Mouse (Mus musculus) layer of hippocampus, adult 9-11 months (tissue): Measurements from ENCODE around the gene Snrk.
"Not testable (repeated sequence)": the region's sequence is repeated elsewhere in the genome, so short reads cannot be mapped to it uniquely, and the experiment has no call there.

Source experiments
- DNase-seq: peaks from one replicate; pipeline ENCODE4 v3.0.0; 2022

Snrk gene

GRCm38 (mm10) chr9:122146124-122146870 lies 29.2 kb downstream of the Snrk start:
- DNase-seq: no peak

DNA sequence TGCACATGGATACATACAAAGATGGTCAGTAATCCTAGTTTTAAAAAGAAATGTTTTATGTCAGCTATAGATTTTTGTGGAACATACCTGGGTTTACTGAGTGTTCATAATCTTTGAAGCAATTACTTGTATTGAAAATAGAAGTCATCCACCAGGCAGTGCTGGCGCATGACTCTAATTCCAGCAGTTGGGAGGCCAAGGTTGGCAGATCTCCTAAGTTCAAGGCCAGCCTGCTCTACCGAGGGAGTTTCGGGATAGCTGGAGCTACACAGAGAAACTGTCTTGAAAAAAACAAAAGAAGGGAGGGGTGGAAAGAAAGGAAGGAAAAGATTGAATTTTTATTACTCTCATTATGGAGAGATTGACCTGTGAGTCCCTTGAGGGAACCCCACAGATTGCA lies 31.3 kb downstream of the Snrk start:
- DNase-seq: no peak

DNA sequence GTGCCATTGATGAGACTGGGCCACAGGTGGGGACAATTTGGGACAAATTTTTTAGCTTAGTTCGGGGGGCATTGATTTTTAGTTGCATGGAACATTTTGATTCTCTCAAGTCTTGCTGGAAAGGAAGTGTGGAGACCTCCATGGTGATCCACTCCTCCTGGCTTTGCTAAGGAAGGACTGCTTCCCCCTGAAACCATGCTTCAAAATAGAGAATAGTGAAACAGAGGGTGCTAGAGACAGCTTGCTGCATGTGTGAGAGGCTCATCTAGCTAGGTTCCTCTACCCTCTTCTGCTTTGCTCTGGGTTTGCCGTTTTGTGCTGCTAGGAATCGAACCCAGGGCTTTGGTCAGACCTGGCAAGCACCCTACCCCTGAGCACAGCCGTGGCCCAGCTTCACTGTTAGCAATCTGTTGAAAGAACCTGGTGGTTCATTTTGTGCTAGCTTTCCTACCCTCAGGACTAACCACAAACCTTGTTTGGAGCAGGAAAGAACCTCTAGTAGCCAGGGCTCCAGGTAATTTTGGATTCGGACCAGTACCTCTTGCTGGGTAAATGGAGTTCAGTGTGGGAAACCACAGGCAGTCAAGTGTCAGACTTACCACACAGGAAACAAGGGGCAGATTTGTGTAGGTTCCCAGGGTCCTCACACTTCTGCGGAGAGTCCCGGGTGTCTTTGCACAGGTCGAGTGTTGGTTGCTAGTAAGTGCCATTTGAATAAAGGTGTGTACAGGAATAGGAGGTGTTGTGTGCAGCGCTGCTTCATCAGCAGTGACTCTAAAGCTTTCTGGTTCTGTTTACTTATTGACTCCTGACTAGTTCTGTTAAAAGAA lies 33.1 kb downstream of the Snrk start:
- no peak for DNase-seq

DNA sequence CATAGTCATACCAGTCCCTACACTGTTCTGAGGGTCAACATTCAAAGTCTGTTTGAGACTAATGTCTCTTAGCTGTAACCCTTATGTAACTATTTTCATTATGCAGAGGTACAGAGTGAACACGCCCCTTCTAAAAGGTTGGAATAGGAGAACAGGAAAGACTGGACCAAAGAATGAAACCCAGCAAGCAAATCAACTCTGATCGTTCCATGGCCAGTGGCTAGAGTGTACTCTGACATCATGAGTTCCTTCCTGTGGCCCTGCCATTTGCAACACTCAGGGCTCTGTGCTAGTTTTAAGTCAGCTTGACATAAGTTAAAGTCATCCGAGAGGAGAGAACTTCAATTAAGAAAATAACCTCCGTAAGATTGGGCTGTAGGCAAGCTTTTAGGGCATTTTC lies 35.0 kb downstream of the Snrk start:
- DNase-seq: no peak

GRCm38 (mm10) chr9:122152501-122152900 lies 35.4 kb downstream of the Snrk start:
- DNase-seq: no peak

GRCm38 (mm10) chr9:122153436-122153835 lies 36.4 kb downstream of the Snrk start:
- no peak for DNase-seq

GRCm38 (mm10) chr9:122155193-122155592 lies 38.1 kb downstream of the Snrk start:
- no peak for DNase-seq

DNA sequence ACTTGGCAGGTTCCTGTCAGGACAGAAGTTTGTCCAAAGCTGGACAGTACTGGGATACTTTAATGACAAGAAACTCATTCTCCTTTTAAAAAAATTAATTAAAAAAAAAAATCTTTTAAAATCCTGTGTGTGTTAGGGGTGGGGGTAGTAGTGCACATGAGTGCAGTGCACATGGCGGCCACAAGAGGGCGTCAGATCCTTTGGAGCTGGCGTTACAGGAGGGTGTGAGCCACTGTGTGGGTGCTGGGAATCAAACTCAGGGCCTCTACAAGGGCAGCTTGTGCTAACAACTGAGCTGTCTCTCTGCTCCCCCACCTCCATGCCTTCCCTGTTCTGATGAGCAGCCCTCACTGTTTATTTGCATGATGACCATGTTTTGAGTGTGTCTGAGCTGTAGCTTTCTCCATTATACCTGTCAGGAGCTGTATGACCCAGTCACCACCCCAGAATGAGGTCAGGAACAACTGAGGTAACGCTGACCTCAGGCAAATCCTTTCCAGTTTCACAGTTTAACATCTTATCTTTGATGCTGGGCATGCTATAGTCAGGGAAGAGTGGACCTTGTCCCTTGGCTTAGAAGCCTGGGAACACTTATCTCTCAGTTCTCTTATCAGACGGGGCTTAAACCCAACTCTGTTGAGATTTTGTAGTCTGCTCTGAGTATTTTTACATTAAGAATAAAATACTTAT lies 39.5 kb downstream of the Snrk start:
- DNase-seq: no peak

- peak; percentile 25 for DNase-seq
Observed at GRCm38 (mm10) chr9:122157079-122157441, 40.0 kb downstream of the Snrk start.

DNA sequence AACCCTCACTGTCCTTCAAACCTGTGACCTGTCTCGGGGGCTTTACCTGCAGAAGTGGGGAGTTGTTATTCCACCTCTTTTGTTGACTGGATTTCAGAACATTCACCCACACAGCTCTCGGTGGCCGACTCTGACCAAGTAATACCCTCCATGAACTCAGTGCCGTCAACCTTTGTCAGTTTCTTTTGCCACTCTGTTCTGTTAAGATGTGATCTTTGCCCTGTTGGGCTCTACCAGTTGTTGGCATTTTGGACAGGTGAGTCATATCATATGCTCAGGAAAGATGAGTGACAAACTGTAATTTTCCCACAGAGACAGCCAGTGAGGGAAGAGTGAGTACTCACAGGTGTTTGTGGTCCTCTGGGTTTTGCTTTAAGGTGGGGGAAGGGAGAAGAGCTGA lies 47.5 kb downstream of the Snrk start:
- DNase-seq: no peak

DNA sequence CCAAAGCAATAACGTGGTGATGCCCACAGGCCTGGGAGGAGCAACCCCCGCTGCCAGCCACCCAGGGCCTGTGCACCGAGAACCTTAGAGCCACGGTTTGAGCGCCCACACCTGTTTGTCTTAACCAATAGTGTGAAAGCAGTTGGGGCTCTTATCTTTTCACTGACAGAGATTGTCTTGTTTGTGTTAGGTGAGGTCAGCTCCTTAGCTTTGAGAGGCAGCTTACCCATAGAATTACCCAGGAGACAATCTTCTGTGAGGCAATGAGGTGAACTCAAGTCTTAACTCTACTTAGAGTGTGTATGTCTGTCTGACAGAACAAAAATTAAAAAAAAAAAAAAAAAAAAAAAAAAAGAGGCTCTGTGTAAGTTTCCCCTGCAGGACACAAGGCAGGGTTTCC lies 50.7 kb downstream of the Snrk start:
- DNase-seq: not testable (repeated sequence)

GRCm38 (mm10) chr9:122169901-122170300 lies 52.8 kb downstream of the Snrk start:
- DNase-seq: no peak

DNA sequence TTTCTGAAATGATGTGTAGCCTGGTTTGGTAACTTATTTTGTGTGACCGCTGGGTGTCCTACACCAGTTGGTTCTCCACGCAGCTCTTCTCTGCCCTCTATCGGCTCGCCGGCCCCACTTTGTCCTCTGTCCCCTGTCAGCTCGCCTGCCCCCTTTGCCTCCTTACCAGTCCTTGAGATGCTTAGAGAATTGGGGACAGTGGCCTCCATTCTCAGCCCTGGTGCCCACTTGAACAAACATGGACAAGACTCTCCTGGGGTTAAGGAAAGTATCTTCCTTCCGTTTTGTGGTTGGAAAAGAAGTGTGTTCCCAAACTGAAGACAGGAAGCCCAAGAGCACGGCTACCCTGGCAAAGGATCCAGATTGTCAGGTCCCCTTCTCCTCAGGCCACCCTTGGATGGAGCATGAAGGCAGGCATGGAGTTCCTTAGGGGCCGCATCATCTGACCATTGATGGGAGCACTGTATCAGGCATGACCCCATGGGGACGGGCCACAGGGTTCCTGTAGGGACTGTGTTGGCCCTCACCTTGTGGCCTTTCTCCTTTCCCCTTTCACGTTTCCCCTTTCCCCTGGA lies 55.6 kb downstream of the Snrk start:
- DNase-seq: no peak

DNA sequence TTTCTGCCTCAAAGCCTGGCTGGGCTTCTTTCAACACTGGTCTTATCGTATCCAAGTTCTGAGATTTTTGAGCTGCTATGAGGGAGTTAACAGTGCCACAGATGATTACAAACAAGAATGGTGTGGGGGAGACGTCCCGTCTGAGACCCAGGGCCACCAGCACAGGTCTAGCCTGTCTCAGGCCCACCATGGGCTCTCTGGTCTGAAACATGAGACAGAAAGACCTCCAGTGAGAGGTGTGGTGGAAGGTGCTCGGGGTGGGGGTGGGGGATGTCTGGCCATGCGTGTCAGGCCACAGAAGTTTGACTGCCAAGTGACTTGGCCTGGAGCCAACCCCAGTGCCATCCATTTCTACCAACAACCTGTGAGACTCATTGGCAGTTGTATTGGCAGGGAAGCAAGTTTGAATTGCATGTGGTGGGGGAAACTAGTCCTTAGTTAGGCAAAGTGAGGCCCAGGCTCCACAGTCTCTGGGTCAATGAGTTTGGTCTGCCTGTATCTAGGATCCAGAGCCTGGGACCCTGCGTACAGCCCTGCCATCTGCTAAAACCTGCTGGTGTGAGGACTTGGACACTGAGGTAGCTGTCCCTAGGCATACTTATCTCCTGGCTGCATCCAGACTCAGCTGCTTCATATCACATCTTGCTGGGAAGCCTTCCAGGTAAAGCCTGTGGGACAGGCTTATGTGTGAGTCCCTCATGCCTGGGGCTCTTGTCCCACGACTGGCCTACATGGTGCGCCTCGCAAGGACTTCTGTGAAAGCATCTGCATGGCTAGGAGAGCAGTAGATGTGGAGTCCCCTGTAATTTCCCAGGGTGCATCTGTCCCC lies 56.6 kb downstream of the Snrk start:
- no peak for DNase-seq

DNA sequence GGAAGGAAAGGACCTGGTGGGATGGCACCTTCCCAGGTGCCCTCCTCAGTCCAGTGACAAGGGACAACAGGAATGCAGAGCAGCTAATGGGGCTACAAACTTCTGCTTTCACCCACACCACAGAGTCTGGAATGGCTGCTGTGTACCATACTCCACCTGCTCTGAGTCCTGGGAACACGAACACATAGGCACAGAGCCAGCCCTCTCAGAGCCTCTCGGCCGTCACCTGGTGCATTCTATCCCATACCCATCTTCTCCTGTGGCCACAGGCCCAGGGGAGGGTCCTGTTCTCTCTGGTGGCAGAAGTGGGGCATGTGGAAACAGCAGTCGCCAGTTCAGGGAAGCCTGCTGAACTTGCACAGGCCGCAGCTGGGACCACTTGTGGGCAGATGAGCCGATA lies 57.7 kb downstream of the Snrk start:
- no peak for DNase-seq

DNA sequence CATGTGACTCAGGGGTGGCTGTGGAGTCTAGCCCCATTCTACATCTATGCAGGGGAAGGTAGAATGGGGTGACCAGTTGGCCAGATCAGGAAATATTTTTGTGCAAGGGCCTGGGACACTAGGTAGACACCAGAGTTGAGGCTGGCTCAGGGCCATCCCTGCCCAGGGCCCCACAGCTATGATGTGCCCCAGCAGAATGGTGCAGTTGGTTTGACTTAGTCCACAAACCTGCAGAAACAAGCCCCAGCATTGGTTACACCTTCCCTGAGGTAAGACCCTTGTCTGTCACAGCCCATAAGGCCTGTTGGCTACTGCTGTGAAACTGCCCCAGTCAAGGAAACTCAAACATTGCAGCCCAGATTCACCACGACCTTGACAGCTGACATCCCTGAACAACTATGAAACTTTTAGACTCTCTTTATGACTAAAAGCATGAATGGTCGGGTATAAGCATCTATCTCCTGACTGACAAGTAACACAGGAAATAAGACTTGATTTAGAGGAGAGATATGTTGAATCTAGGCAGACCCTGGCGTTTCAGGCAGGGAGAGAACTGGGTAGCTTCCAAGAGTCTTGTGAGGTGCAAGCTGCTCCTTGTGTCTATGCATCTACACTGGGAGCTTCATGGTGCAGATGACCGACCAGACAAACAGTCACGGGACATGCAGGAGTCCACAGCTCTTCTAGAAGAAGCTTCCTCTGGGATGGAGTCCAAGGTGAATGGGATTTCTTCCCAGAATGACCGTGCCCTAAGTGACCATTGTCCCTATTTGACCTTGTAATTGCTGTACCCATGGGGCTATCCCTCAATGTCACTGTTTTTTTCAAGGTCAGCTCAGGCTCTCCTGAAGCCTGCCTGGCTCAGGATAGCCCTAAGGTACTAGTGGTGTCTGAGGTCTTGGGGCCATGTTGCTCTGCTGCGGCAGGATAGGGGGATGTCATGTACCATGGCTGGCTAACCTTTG lies 60.5 kb downstream of the Snrk start:
- DNase-seq: no peak

DNA sequence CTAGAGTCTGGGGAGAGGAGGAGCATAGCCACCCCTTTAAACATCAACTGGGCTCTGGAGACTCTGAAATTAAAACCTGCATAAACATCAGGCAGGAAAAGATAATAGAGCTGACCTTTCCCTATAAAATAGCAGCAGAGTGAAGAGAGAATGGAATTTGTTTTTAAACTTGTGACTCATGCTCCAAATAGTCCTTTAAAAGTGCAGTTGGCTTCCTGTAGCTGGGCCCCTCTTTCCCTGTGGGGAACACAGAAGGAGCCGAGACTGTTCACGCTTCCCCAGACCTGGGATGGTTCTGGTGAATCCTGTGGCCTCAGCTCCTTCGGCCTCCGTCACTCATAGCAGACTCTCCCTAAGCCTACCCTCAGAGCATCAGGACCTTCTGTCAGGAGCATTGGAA lies 61.4 kb downstream of the Snrk start:
- no peak for DNase-seq

GRCm38 (mm10) chr9:122180105-122180504 lies 63.0 kb downstream of the Snrk start:
- DNase-seq: no peak

- no peak for DNase-seq
Observed at GRCm38 (mm10) chr9:122183074-122183473, 66.0 kb downstream of the Snrk start.

GRCm38 (mm10) chr9:122184329-122184728 lies 67.3 kb downstream of the Snrk start:
- no peak for DNase-seq

DNA sequence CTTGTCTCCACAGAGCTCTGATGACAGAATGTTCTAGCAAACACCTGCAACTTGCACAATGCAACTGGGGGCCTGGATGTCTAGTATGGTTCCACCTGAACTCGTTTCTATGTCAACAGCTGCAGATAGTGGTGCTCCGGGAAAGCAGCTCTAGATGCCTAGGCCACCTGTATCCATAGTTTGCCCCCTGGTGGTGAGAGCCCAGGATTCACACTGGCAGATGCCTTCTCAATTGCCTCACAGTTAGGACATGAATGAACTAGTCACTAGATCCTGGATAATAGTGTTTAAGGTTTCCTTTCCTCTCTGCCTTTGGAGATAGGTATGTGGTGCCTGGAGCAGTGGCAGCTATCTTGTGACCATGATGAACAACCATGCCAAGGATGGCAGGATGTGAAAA lies 68.0 kb downstream of the Snrk start:
- DNase-seq: peak; percentile 66
